Mouse (Mus musculus) hindbrain, postnatal 0 days (tissue): ENCODE measurements at regions not wholly inside any gene's neighbourhood (a gene's known extent, or its start where the extent isn't known, plus 50 kb on each side); places are given as distances from the start of the nearest gene placed in this dataset.

Source experiments
- ATAC-seq: fragments of 200-750 bp; cut with Nextera tagmentation; 2 replicates; pipeline ENCODE4 v1.8.0; 2017; ENCODE audit warnings: mild to moderate bottlenecking, moderate TSS enrichment, moderate library complexity
- DNase-seq: peaks from one replicate; pipeline ENCODE4 v3.0.0-alpha.2; 2015; ENCODE audit warnings: low spot score
- H3K27ac ChIP-seq: fragments of 300-500 bp; sonication (generic); 2 replicates; pipeline ENCODE4 v1.5.1; 2014; ENCODE audit warnings: mild to moderate bottlenecking
- H3K27me3 ChIP-seq: fragments of 300-500 bp; sonication (generic); 2 replicates; pipeline ENCODE4 v1.6.1; 2014; ENCODE audit warnings: low read length, mixed read lengths; ENCODE audit not compliant: insufficient read depth
- H3K36me3 ChIP-seq: fragments of 300-500 bp; sonication (generic); 2 replicates; pipeline ENCODE4 v1.6.1; 2014; ENCODE audit warnings: low read length, mixed read lengths; ENCODE audit not compliant: insufficient read depth
- H3K4me1 ChIP-seq: fragments of 300-500 bp; sonication (generic); 2 replicates; pipeline ENCODE4 v1.6.1; 2014; ENCODE audit warnings: antibody characterized with exemption, low read length, mixed read lengths; ENCODE audit not compliant: insufficient read depth
- H3K4me2 ChIP-seq: fragments of 300-500 bp; sonication (generic); 2 replicates; pipeline ENCODE4 v1.6.1; 2014; ENCODE audit warnings: low read depth, mild to moderate bottlenecking, low read length, moderate library complexity, mixed read lengths
- H3K4me3 ChIP-seq: fragments of 300-500 bp; sonication (generic); 2 replicates; pipeline ENCODE4 v1.5.1; 2014; ENCODE audit warnings: low read length
- H3K9ac ChIP-seq: fragments of 300-500 bp; sonication (generic); replicated peaks from 2 replicates; pipeline ENCODE4 v1.6.1; 2014; ENCODE audit warnings: mild to moderate bottlenecking, low read length, moderate library complexity, mixed read lengths
- H3K9me3 ChIP-seq: fragments of 300-500 bp; sonication (generic); 2 replicates; pipeline ENCODE4 v1.6.1; 2016; ENCODE audit warnings: low read length, mixed read lengths
- CTCF ChIP-seq: IDR thresholded peaks from 2 replicates; pipeline ENCODE4 v1.5.1; 2016; ENCODE audit warnings: antibody characterized with exemption, control low read depth, low read depth
- WGBS: fragments of 180-500 bp; shearing (Covaris S2); extraction: QIAGEN DNeasy Blood & Tissue Kit; methylation state at CpG from one replicate; pipeline ENCODE4 v1.1.7; 2014; 5-methylcytosine and 5-hydroxymethylcytosine counted together

DNA sequence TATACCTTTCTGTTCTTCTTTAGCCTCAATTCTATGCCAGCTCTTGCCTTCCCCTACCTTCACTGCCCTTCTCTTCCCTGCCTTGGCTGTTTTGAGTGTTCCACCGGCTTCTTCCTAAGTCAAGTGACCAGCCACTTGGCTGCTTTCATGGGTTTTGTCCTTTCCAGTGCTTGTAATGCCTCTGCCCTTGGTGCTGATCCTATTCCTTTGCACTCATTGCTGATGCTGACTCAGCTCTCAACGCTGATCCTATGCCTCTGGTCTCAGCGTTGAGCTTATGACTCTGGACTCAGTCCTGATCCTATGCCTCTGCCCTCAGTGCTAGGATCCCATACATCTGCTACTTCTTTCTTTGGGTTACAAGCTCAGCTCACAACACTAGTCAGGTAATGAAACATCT lies 60.3 kb upstream of the Tom1l1 start:
- no peak for ATAC-seq
- Histone ChIP-seq H3K27ac (no peak overlapping the region), H3K9ac (no peak overlapping the region), H3K27me3 (no peaks in the 10 kb centered on the region), H3K4me2 (no peak overlapping the region), H3K4me1 (no peaks in the 10 kb centered on the region), H3K36me3 (no peaks in the 10 kb centered on the region), H3K4me3 (no peak overlapping the region), H3K9me3 (no peaks in the 10 kb centered on the region)
- DNase-seq, result no peak
- TF ChIP-seq CTCF, result no peak
- WGBS, result 66% methylated on average over 3 of the region's 3 CpGs

DNA sequence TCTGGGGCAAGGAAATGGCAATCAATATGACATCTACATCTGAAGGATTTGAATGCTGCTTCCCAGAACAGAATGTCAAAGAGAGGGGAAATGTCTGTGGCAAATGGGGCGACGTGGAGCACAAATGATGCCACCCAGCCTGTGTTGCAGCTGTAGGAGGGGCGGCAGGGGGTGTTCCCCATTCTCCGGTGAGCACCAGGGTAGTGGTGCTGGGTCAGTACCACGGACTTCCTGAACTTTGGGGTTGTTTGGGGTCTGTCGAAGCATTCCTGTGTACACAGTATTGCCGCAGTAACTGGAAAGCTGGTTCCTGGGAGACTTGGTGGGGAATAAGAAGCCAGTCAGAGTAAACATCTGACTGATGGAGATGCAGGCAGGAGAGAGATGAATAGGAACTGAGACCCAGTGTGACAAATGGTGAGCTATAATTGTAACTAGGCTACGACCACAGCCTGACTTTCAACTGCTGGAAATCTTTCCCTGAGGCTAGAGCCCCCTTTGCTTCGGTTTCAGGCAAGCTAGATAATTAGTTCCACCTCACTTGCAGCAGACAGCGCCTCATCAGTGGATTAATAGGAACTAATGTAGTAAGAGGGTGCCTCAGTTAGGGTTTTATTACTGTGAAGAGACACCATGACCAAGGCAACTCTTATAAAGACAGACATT lies 53.9 kb upstream of the Tom1l1 start:
- WGBS, result 45% methylated on average over 10 of the region's 10 CpGs
- H3K4me3 ChIP-seq, result no peak overlapping the region
- no peaks in the 10 kb centered on the region for H3K9me3 ChIP-seq
- H3K9ac ChIP-seq, result no peak overlapping the region
- no peaks in the 10 kb centered on the region for H3K27me3 ChIP-seq
- TF ChIP-seq CTCF, result no peak
- ATAC-seq, result no peak
- no peak overlapping the region for H3K4me2 ChIP-seq
- H3K36me3 ChIP-seq, result no peaks in the 10 kb centered on the region
- no peaks in the 10 kb centered on the region for H3K4me1 ChIP-seq
- DNase-seq, result peak; percentile 45
- H3K27ac ChIP-seq, result no peak overlapping the region

DNA sequence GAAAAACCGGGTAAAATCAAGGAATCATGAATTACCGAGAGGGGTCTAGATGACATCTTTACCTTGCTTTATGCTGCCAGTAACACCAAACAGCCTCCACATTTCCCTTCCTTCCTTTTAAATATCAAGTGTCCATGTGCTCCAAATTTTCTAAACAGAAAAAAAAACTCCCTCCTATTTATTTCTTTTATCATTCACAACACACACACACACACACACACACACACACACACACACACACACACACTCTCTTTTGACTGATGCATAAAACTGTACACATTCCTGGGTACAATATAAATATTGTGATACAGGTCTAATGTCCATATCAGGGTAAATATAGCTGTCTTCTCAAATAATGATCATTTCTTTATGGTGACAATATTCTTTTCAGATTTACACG lies 51.3 kb upstream of the Tom1l1 start:
- Histone ChIP-seq H3K36me3 (no peaks in the 10 kb centered on the region), H3K27ac (no peak overlapping the region), H3K9me3 (no peaks in the 10 kb centered on the region), H3K9ac (no peak overlapping the region), H3K4me1 (no peaks in the 10 kb centered on the region), H3K27me3 (no peaks in the 10 kb centered on the region), H3K4me2 (no peak overlapping the region), H3K4me3 (no peak overlapping the region)
- no peak for TF ChIP-seq CTCF
- DNase-seq (no peak), ATAC-seq (no peak)
- 77% methylated on average over 3 of the region's 3 CpGs for WGBS

DNA sequence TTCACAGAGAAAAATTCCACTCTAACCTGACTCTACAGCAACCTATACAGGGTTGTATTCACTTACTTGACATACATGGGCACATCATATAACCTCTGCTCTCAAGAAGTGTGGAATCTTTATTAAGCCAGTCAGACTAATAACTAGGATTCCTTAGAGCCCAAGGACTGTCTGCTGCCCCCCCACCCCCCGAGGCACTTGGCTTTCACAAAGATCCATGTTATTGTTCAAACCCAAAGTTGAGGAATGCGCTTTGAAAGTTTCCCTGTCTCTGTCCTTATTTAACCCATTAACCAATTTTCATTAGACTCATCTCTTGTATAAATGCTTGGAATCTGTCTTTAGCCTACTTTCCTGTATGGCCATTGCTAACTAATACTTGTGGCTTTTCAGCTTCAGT lies 50.6 kb upstream of the Tom1l1 start:
- no peak for TF ChIP-seq CTCF
- Histone ChIP-seq H3K36me3 (no peaks in the 10 kb centered on the region), H3K4me3 (no peak overlapping the region), H3K27me3 (no peaks in the 10 kb centered on the region), H3K9me3 (no peaks in the 10 kb centered on the region), H3K27ac (no peak overlapping the region), H3K4me2 (no peak overlapping the region), H3K4me1 (no peaks in the 10 kb centered on the region), H3K9ac (no peak overlapping the region)
- DNase-seq, result no peak
- ATAC-seq, result no peak
- WGBS, result 68% methylated on average over 2 of the region's 2 CpGs
